Mouse (Mus musculus) kidney, adult 2 months (tissue): ENCODE results near the gene Pnpo.

Experiments used
- CTCF ChIP-seq: fragments of 200-500 bp; conservative IDR thresholded peaks from 2 replicates; pipeline ENCODE4 v1.5.1; 2011; ENCODE audit warnings: low read depth, mild to moderate bottlenecking, control low read depth, low read length, moderate library complexity, mixed read lengths; ENCODE audit not compliant: insufficient read depth, insufficient read length
- POLR2A ChIP-seq: fragments of 200-500 bp; IDR thresholded peaks from one replicate; pipeline ENCODE4 v1.6.1; 2011; ENCODE audit warnings: low read depth, low read length, control low read depth

- TF ChIP-seq CTCF = no peak
- TF ChIP-seq POLR2A = no peak
Measured at GRCm38 (mm10) chr11:96982859-96983258, 39.1 kb upstream of the Pnpo start, which contains the start of gene Sp2.
